Mouse (Mus musculus) heart, postnatal 0 days (tissue): Measurements from ENCODE around the gene Slc35e2. TPM values are rescaled to one million over a fixed set of nuclear protein-coding genes. Genes with fewer than 3 reads are reported as not detected.

ENCODE experiments used
- ATAC-seq: fragments of 200-750 bp; cut with Nextera tagmentation; 2 replicates; pipeline ENCODE4 v1.8.0; 2017; ENCODE audit warnings: low read depth, moderate number of reproducible peaks, moderate library complexity; ENCODE audit not compliant: insufficient read depth
- DNase-seq: peaks from one replicate; pipeline ENCODE4 v3.0.0-alpha.2; 2016; ENCODE audit warnings: low spot score
- H3K27ac ChIP-seq: fragments of 300-500 bp; sonication (generic); 2 replicates; pipeline ENCODE4 v1.5.1; 2014; ENCODE audit warnings: low read depth, mild to moderate bottlenecking
- H3K27me3 ChIP-seq: fragments of 300-500 bp; sonication (generic); 2 replicates; pipeline ENCODE4 v1.6.1; 2014; ENCODE audit warnings: low read length, mixed read lengths; ENCODE audit not compliant: control insufficient read depth, insufficient read depth
- H3K36me3 ChIP-seq: fragments of 300-500 bp; sonication (generic); replicated peaks from 2 replicates; pipeline ENCODE4 v1.6.1; 2014; ENCODE audit warnings: low read length, mixed read lengths; ENCODE audit not compliant: control insufficient read depth, insufficient read depth
- H3K4me1 ChIP-seq: fragments of 300-500 bp; sonication (generic); 2 replicates; pipeline ENCODE4 v1.6.1; 2014; ENCODE audit warnings: antibody characterized with exemption; ENCODE audit not compliant: control insufficient read depth, insufficient read depth
- H3K4me2 ChIP-seq: fragments of 300-500 bp; sonication (generic); 2 replicates; pipeline ENCODE4 v1.6.1; 2014; ENCODE audit warnings: low read depth, mild to moderate bottlenecking, low read length, moderate library complexity
- H3K4me3 ChIP-seq: fragments of 300-500 bp; sonication (generic); 2 replicates; pipeline ENCODE4 v1.5.1; 2014; ENCODE audit warnings: low read depth, low read length
- H3K9ac ChIP-seq: fragments of 300-500 bp; sonication (generic); replicated peaks from 2 replicates; pipeline ENCODE4 v1.6.1; 2014; ENCODE audit warnings: low read depth, low read length, mixed read lengths
- H3K9me3 ChIP-seq: fragments of 300-500 bp; sonication (generic); replicated peaks from 2 replicates; pipeline ENCODE4 v1.6.1; 2016; ENCODE audit warnings: low read length; ENCODE audit not compliant: control insufficient read depth
- CTCF ChIP-seq: IDR thresholded peaks from 2 replicates; pipeline ENCODE4 v1.5.1; 2016; ENCODE audit warnings: antibody characterized with exemption, control low read depth, low read depth
- EP300 ChIP-seq: IDR thresholded peaks from 2 replicates; pipeline ENCODE4 v1.6.1; 2016; ENCODE audit warnings: antibody characterized with exemption, low read depth
- WGBS: fragments of 180-500 bp; shearing (Covaris S2); extraction: QIAGEN DNeasy Blood & Tissue Kit; methylation state at CpG from one replicate; pipeline ENCODE4 v1.1.7; 2014; 5-methylcytosine and 5-hydroxymethylcytosine counted together
- polyA plus RNA-seq: library from polyadenylated mRNA; unstranded; fragments of >200 nt; fragmentation: Nextera tagmentation; extraction: Ambion mirVana; gene quantifications from 2 replicates; pipeline ENCODE4 v1.2.1, GENCODE M21; 2015
- total RNA-seq: library from RNA; depleted of rRNA; stranded (reverse); fragments of >200 nt; gene quantifications from 2 replicates; pipeline ENCODE4 v1.2.3, GENCODE M21; 2014; ENCODE audit warnings: low replicate concordance

The Slc35e2 gene
- total and polyA plus RNA-seq, 2 experiments from 2014 or later: 4.4 to 11.8 TPM

DNA sequence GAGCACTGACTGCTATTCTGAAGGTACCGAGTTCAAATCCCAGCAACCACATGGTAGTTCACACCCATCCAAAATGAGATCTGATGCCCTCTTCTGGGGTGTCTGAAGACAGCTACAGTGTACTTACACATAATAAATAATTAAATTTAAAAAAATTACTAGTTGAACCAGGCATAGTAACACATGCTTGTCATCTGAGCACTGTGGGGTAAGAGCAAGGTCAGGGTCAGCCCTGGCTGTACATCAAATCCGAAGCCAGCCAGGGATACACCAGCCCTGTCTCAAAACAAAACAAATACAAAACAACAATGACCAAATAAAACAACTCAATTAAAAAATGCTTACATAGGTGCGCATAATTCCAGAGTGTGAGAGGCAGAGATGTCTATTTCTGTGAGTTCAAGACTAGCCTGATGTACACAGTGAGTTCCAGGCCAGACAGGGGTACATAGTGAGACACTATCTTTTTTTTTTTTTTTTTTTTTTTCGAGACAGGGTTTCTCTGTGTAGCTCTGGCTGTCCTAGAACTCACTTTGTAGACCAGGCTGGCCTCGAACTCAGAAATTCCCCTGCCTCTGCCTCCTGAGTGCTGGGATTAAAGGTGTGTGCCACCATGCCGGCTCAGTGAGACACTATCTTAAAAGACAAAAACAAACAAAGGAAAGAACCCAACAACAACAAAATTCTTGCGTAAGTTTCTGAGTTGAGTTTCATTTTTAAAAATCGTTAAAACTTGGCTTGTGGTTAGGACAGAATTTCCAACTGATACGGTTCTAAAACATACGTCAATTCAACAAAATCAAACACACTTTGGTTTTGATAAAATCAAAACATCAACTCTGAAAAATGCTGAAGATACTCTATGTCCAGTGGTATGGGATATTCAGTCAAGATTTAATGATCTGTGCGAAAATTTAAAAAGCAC lies 1.1 kb upstream of the Slc35e2 start:
- TF ChIP-seq CTCF: no peak
- no peak for TF ChIP-seq EP300

GRCm38 (mm10) chr4:155601997-155602456 lies 811 bp downstream of the Slc35e2 start:
- peak; percentile 7 for ATAC-seq

More for the DNA sequence above, 1.1 kb upstream of the Slc35e2 start:
- Histone ChIP-seq H3K27ac (peak overlapping the region; percentile 99), H3K4me3 (peak overlapping the region; percentile 88), H3K27me3 (no peaks in the 10 kb centered on the region), H3K9ac (peak overlapping the region; percentile 94; the same call in 1 of the 2 replicates), H3K4me2 (peak overlapping the region; percentile 99), H3K4me1 (no peaks in the 10 kb centered on the region), H3K36me3 (0 out of 2 replicates have a peak, but pooled peaks cover 4% of the 10 kb centered on the region), H3K9me3 (no peaks in the 10 kb centered on the region)
- WGBS: 85% methylated on average over 10 of the region's 11 CpGs
- ATAC-seq (no peak), DNase-seq (no peak)

GRCm38 (mm10) chr4:155602753-155603152 lies 1.5 kb downstream of the Slc35e2 start:
- Histone ChIP-seq H3K9me3 (no peaks in the 10 kb centered on the region), H3K9ac (no peak overlapping the region; the same call in 1 of the 2 replicates), H3K4me2 (peak overlapping the region; percentile 99; the same call in 1 of the 2 replicates), H3K4me1 (no peaks in the 10 kb centered on the region), H3K4me3 (no peak overlapping the region), H3K27ac (no peak overlapping the region), H3K27me3 (no peaks in the 10 kb centered on the region), H3K36me3 (peaks cover 10% of the 10 kb centered on the region; the same call in 1 of the 2 replicates)
- DNase-seq (no peak), ATAC-seq (no peak)
- WGBS: 84% methylated on average over 1 of the region's 1 CpGs
- TF ChIP-seq CTCF (no peak), EP300 (no peak)

More at GRCm38 (mm10) chr4:155601997-155602456, 811 bp downstream of the Slc35e2 start:
- no peak for DNase-seq
- H3K27ac ChIP-seq: peak overlapping the region; percentile 99
- no peaks in the 10 kb centered on the region for H3K9me3 ChIP-seq
- H3K9ac ChIP-seq: peak overlapping the region; percentile 94
- H3K4me2 ChIP-seq: peak overlapping the region; percentile 99
- TF ChIP-seq CTCF (no peak), EP300 (no peak)
- WGBS: 1% methylated on average over 31 of the region's 31 CpGs
- no peaks in the 10 kb centered on the region for H3K27me3 ChIP-seq
- no peaks in the 10 kb centered on the region for H3K4me1 ChIP-seq
- H3K4me3 ChIP-seq: peak overlapping the region; percentile 88
- H3K36me3 ChIP-seq: peaks cover 10% of the 10 kb centered on the region; the same call in 1 of the 2 replicates

DNA sequence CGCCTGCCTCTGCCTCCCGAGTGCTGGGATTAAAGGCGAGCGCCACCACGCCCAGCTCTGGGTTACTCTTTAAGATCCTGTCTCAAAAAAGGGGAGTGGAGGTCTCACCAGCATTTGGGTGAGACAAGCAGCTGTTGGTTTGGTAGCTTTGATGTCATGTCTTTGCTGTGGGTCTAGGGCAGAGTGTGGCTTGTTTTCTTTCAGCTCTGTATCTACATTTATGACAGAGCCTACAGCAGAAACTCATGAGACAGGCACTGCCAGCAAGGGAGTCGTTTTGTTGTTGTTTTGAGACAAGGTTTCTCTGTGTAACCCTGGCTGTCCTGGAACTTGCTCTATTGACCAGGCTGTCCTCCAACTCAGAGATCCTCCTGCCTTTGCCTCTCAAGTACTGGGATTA lies 2.6 kb downstream of the Slc35e2 start:
- H3K4me3 ChIP-seq: no peak overlapping the region
- DNase-seq (no peak), ATAC-seq (no peak)
- no peaks in the 10 kb centered on the region for H3K27me3 ChIP-seq
- no peaks in the 10 kb centered on the region for H3K4me1 ChIP-seq
- H3K4me2 ChIP-seq: no peak overlapping the region
- no peak overlapping the region for H3K9ac ChIP-seq
- H3K36me3 ChIP-seq: peaks cover 10% of the 10 kb centered on the region; the same call in 1 of the 2 replicates
- 93% methylated on average over 5 of the region's 6 CpGs for WGBS
- no peak overlapping the region for H3K27ac ChIP-seq
- no peaks in the 10 kb centered on the region for H3K9me3 ChIP-seq
- no peak for TF ChIP-seq EP300
- no peak for TF ChIP-seq CTCF

GRCm38 (mm10) chr4:155605132-155605531 lies 3.9 kb downstream of the Slc35e2 start:
- no peaks in the 10 kb centered on the region for H3K27me3 ChIP-seq
- no peak overlapping the region for H3K4me2 ChIP-seq
- H3K27ac ChIP-seq: no peak overlapping the region
- TF ChIP-seq EP300: no peak
- no peak for TF ChIP-seq CTCF
- no peaks in the 10 kb centered on the region for H3K9me3 ChIP-seq
- H3K36me3 ChIP-seq: peaks cover 15% of the 10 kb centered on the region
- 89% methylated on average over 4 of the region's 4 CpGs for WGBS
- H3K9ac ChIP-seq: no peak overlapping the region
- DNase-seq (no peak), ATAC-seq (no peak)
- no peaks in the 10 kb centered on the region for H3K4me1 ChIP-seq
- H3K4me3 ChIP-seq: no peak overlapping the region
